Mouse (Mus musculus) lung, adult 2 months (tissue): ENCODE data around the gene Qk. TPM values are rescaled to one million over a fixed set of nuclear protein-coding genes. Genes with fewer than 3 reads are reported as not detected.

Source experiments
- DNase-seq: peaks from one replicate; pipeline ENCODE4 v3.0.0; 2022
- H3K4me1 ChIP-seq: fragments of 200-500 bp; 2 replicates; pipeline ENCODE4 v1.6.1; 2011; ENCODE audit warnings: low read length; ENCODE audit not compliant: control insufficient read depth, insufficient read depth
- H3K4me3 ChIP-seq: fragments of 200-500 bp; replicated peaks from 2 replicates; pipeline ENCODE3; 2011; ENCODE audit warnings: low read depth, mild to moderate bottlenecking, control low read depth, low read length; ENCODE audit errors: extremely low read depth
- CTCF ChIP-seq: fragments of 200-500 bp; IDR thresholded peaks from 2 replicates; pipeline ENCODE4 v1.5.1; 2011; ENCODE audit warnings: mild to moderate bottlenecking, low read length, control low read depth; ENCODE audit not compliant: insufficient read depth
- POLR2A ChIP-seq: fragments of 200-500 bp; IDR thresholded peaks from 2 replicates; pipeline ENCODE4 v1.6.1; 2011; ENCODE audit warnings: low read depth, mild to moderate bottlenecking, control low read depth, low read length, borderline replicate concordance; ENCODE audit errors: extremely low read depth
- WGBS: fragments of 180-500 bp; shearing (Covaris S2); methylation state at CpG from one replicate; pipeline ENCODE4 v1.1.7; 2018; 5-methylcytosine and 5-hydroxymethylcytosine counted together
- polyA plus RNA-seq: library from polyadenylated mRNA; depleted of rRNA; stranded (reverse); fragments of >200 nt; gene quantifications from 2 replicates; pipeline ENCODE4 v1.2.3, GENCODE M21; 2012; rRNA removed

Gene Qk
- 381 and 394 TPM in 2 replicates for polyA plus RNA-seq

- peaks cover 4% of the 10 kb centered on the region; the same call in 1 of the 2 replicates for H3K4me1 ChIP-seq
- WGBS, result under 1% methylated on average over 86 of the region's 86 CpGs
- TF ChIP-seq CTCF (no peak), POLR2A (peak; percentile 61; the same call in 1 of the 2 replicates)
- DNase-seq, result peak; percentile 89
- peak within 1 kb of the TSS; percentile 98 for H3K4me3 ChIP-seq
Observed at GRCm38 (mm10) chr17:10319685-10320455, at the start of gene Qk. Gene Qk, minus strand, starts transcription at chr17:10319854.

GRCm38 (mm10) chr17:10367044-10367443, 47.4 kb upstream of the Qk start:
- DNase-seq, result no peak
- peaks cover 21% of the 10 kb centered on the region for H3K4me1 ChIP-seq
- TF ChIP-seq CTCF, result no peak
- no peak for TF ChIP-seq POLR2A
- WGBS, result 47% methylated on average over 5 of the region's 5 CpGs
- no peak overlapping the region for H3K4me3 ChIP-seq

- H3K4me3 ChIP-seq, result no peak overlapping the region
- DNase-seq, result no peak
- TF ChIP-seq POLR2A (no peak), CTCF (no peak)
- H3K4me1 ChIP-seq, result peaks cover 18% of the 10 kb centered on the region
- WGBS, result 69% methylated on average over 4 of the region's 4 CpGs
Observed at GRCm38 (mm10) chr17:10366577-10366976, 46.9 kb upstream of the Qk start.

GRCm38 (mm10) chr17:10365501-10366482, 46.1 kb upstream of the Qk start:
- Histone ChIP-seq H3K4me1 (peaks cover 13% of the 10 kb centered on the region), H3K4me3 (no peak overlapping the region)
- WGBS, result 74% methylated on average over 13 of the region's 13 CpGs
- TF ChIP-seq CTCF (no peak), POLR2A (no peak)
- DNase-seq, result no peak

- no peak for DNase-seq
- H3K4me1 ChIP-seq, result peaks cover 10% of the 10 kb centered on the region
- WGBS, result 60% methylated on average over 3 of the region's 3 CpGs
- H3K4me3 ChIP-seq, result no peak overlapping the region
- TF ChIP-seq POLR2A, result no peak
- no peak for TF ChIP-seq CTCF
Observed at GRCm38 (mm10) chr17:10363151-10363550, 43.5 kb upstream of the Qk start.

GRCm38 (mm10) chr17:10361882-10362291, 42.2 kb upstream of the Qk start:
- H3K4me1 ChIP-seq, result peaks cover 9% of the 10 kb centered on the region
- no peak overlapping the region for H3K4me3 ChIP-seq
- peak; percentile 77 for DNase-seq
- no peak for TF ChIP-seq CTCF
- no peak for TF ChIP-seq POLR2A
- WGBS, result 65% methylated on average over 7 of the region's 7 CpGs

GRCm38 (mm10) chr17:10360738-10361137, 41.1 kb upstream of the Qk start:
- H3K4me1 ChIP-seq, result peaks cover 9% of the 10 kb centered on the region
- no peak overlapping the region for H3K4me3 ChIP-seq
- WGBS, result 74% methylated on average over 4 of the region's 4 CpGs
- TF ChIP-seq CTCF, result no peak
- TF ChIP-seq POLR2A, result no peak
- no peak for DNase-seq

- peaks cover 9% of the 10 kb centered on the region for H3K4me1 ChIP-seq
- no peak overlapping the region for H3K4me3 ChIP-seq
- TF ChIP-seq CTCF (no peak), POLR2A (no peak)
- 45% methylated on average over 14 of the region's 14 CpGs for WGBS
- DNase-seq, result no peak
Observed at GRCm38 (mm10) chr17:10359466-10359865, 39.8 kb upstream of the Qk start.

GRCm38 (mm10) chr17:10357348-10357747, 37.7 kb upstream of the Qk start:
- TF ChIP-seq POLR2A (no peak), CTCF (no peak)
- 93% methylated on average over 12 of the region's 12 CpGs for WGBS
- H3K4me1 ChIP-seq, result peaks cover 2% of the 10 kb centered on the region
- no peak overlapping the region for H3K4me3 ChIP-seq
- DNase-seq, result no peak
